Mouse (Mus musculus): ENCODE results near the gene Olfr424. TPM values are rescaled to one million over a fixed set of nuclear protein-coding genes. Genes with fewer than 3 reads are reported as not detected.

Gene Olfr424
- 0.11 TPM in 1 of 2 replicates, not detected in the other for polyA plus RNA-seq (2015; fragmentation: Nextera tagmentation; extraction: Ambion mirVana)

DNA sequence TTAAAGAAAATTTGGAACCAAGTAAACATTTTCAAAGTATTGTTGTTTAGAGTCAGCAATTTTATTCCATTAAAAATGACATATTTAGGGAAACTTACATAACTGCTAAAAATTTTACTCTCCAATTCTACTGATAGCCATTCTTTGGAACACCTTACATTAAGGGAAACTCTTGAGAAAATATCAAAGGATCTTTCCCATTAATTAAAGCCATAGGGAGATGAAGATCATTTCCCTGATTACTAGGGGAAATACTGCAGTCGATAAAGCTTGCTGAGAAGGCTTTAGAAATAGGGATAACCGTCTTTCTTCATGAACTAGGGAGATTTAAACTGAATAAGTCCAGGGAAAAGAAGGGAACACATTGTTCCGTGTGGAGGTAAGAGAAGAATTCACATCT, at the start of gene Olfr424:
Gene Olfr424 (plus strand): TSS at position 301 of the 400 bp plus-strand sequence.
- ATAC-seq (ENCODE audit: low FRiP score, low TSS enrichment): no peak
- no peak within 1 kb of the TSS for H3K27ac ChIP-seq (replicated peaks)
- no peak within 1 kb of the TSS for H3K4me3 ChIP-seq (ENCODE audit: low read depth, low read length)
- WGBS: 71% methylated on average over 3 of the region's 3 CpGs
- TF ChIP-seq EP300 (optimal IDR thresholded peaks at IDR 0.05) (no peak), CTCF (IDR thresholded peaks at IDR 0.05; ENCODE audit: low read depth) (no peak)
- H3K9ac ChIP-seq (ENCODE audit: low read length): no peak within 1 kb of the TSS
- no peaks in the 10 kb centered on the region for H3K4me1 ChIP-seq (replicated peaks; ENCODE audit: control insufficient read depth, insufficient read depth)
- no peaks in the 10 kb centered on the region for H3K9me3 ChIP-seq (ENCODE audit: control insufficient read depth, low read length)
- no peaks in the 10 kb centered on the region for H3K27me3 ChIP-seq (ENCODE audit: control insufficient read depth, insufficient read depth, low read length)
- H3K4me2 ChIP-seq (replicated peaks; ENCODE audit: low read depth): no peak within 1 kb of the TSS
- no peak for DNase-seq (ENCODE audit: low spot score)
- H3K36me3 ChIP-seq (ENCODE audit: control insufficient read depth, insufficient read depth, low read length): no peaks in the 10 kb centered on the region

GRCm38 (mm10) chr1:174084031-174084430, 47.3 kb upstream of the Olfr424 start, which contains the start of gene Olfr429:
Gene Olfr429 (plus strand): TSS chr1:174084331.
- no peak within 1 kb of the TSS for H3K4me2 ChIP-seq (replicated peaks; ENCODE audit: low read depth)
- no peak within 1 kb of the TSS for H3K27ac ChIP-seq (replicated peaks)
- ATAC-seq (ENCODE audit: low FRiP score, low TSS enrichment): no peak
- H3K27me3 ChIP-seq (ENCODE audit: control insufficient read depth, insufficient read depth, low read length): no peaks in the 10 kb centered on the region
- no peak for DNase-seq (ENCODE audit: low spot score)
- no peak within 1 kb of the TSS for H3K9ac ChIP-seq (ENCODE audit: low read length)
- WGBS: 90% methylated on average over 2 of the region's 2 CpGs
- no peak within 1 kb of the TSS for H3K4me3 ChIP-seq (ENCODE audit: low read depth, low read length)
- TF ChIP-seq CTCF (IDR thresholded peaks at IDR 0.05; ENCODE audit: low read depth) (no peak), EP300 (optimal IDR thresholded peaks at IDR 0.05) (no peak)
- H3K9me3 ChIP-seq (ENCODE audit: control insufficient read depth, low read length): no peaks in the 10 kb centered on the region
- no peaks in the 10 kb centered on the region for H3K4me1 ChIP-seq (replicated peaks; ENCODE audit: control insufficient read depth, insufficient read depth)
- no peaks in the 10 kb centered on the region for H3K36me3 ChIP-seq (ENCODE audit: control insufficient read depth, insufficient read depth, low read length)

- Histone ChIP-seq H3K27me3 (ENCODE audit: control insufficient read depth, insufficient read depth, low read length) (no peaks in the 10 kb centered on the region), H3K9ac (ENCODE audit: low read length) (no peak within 1 kb of the TSS), H3K36me3 (ENCODE audit: control insufficient read depth, insufficient read depth, low read length) (no peaks in the 10 kb centered on the region), H3K9me3 (ENCODE audit: control insufficient read depth, low read length) (no peaks in the 10 kb centered on the region), H3K4me3 (ENCODE audit: low read depth, low read length) (no peak within 1 kb of the TSS), H3K4me2 (replicated peaks; ENCODE audit: low read depth) (no peak within 1 kb of the TSS), H3K4me1 (replicated peaks; ENCODE audit: control insufficient read depth, insufficient read depth) (no peaks in the 10 kb centered on the region), H3K27ac (replicated peaks) (no peak within 1 kb of the TSS)
- DNase-seq (ENCODE audit: low spot score) (no peak), ATAC-seq (ENCODE audit: low FRiP score, low TSS enrichment) (no peak)
- TF ChIP-seq EP300 (optimal IDR thresholded peaks at IDR 0.05): no peak
- TF ChIP-seq CTCF (IDR thresholded peaks at IDR 0.05; ENCODE audit: low read depth): no peak
- 88% methylated on average over 1 of the region's 1 CpGs for WGBS
Measured at GRCm38 (mm10) chr1:174096591-174096990, 34.7 kb upstream of the Olfr424 start, which contains the start of gene Olfr427. Gene Olfr427 (plus strand): TSS chr1:174096891.

- Histone ChIP-seq H3K9ac (ENCODE audit: low read length) (no peak overlapping the region), H3K27me3 (ENCODE audit: control insufficient read depth, insufficient read depth, low read length) (no peaks in the 10 kb centered on the region), H3K27ac (replicated peaks) (no peak overlapping the region), H3K36me3 (ENCODE audit: control insufficient read depth, insufficient read depth, low read length) (no peaks in the 10 kb centered on the region), H3K9me3 (ENCODE audit: control insufficient read depth, low read length) (no peaks in the 10 kb centered on the region), H3K4me1 (replicated peaks; ENCODE audit: control insufficient read depth, insufficient read depth) (no peaks in the 10 kb centered on the region), H3K4me2 (replicated peaks; ENCODE audit: low read depth) (no peak overlapping the region), H3K4me3 (ENCODE audit: low read depth, low read length) (no peak overlapping the region)
- 52% methylated on average over 2 of the region's 2 CpGs for WGBS
- DNase-seq (ENCODE audit: low spot score): no peak
- TF ChIP-seq CTCF (IDR thresholded peaks at IDR 0.05; ENCODE audit: low read depth): peak; percentile 60
- TF ChIP-seq EP300 (optimal IDR thresholded peaks at IDR 0.05): no peak
- ATAC-seq (ENCODE audit: low FRiP score, low TSS enrichment): no peak
Measured at GRCm38 (mm10) chr1:174103735-174104134, 27.6 kb upstream of the Olfr424 start.

DNA sequence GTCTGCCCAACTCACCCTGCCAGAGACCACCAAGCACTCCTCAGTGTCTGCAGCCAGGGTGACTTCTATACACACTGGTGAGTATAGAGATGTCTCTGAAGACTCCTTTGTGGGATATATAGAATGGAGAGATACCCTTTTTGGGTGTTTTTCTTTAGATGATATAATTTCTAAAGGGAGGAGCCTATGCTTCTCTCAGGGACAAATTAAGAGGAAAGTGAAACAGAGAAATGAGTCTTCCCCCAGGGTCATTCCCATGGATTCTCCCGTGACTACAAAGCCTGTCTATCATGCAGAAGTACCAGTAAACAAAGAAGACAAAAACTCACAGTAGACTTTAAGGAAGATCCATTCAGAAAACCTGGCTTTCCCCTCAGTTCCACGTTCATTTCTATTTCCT, 10.3 kb upstream of the Olfr424 start, which contains the start of gene Olfr231:
Gene Olfr231 (minus strand): TSS at position 101 of the 400 bp plus-strand sequence.
- H3K4me3 ChIP-seq (ENCODE audit: low read depth, low read length): no peak within 1 kb of the TSS
- H3K9me3 ChIP-seq (ENCODE audit: control insufficient read depth, low read length): no peaks in the 10 kb centered on the region
- TF ChIP-seq CTCF (IDR thresholded peaks at IDR 0.05; ENCODE audit: low read depth) (no peak), EP300 (optimal IDR thresholded peaks at IDR 0.05) (no peak)
- no peak within 1 kb of the TSS for H3K9ac ChIP-seq (ENCODE audit: low read length)
- H3K4me1 ChIP-seq (replicated peaks; ENCODE audit: control insufficient read depth, insufficient read depth): no peaks in the 10 kb centered on the region
- H3K27ac ChIP-seq (replicated peaks): no peak within 1 kb of the TSS
- H3K36me3 ChIP-seq (ENCODE audit: control insufficient read depth, insufficient read depth, low read length): no peaks in the 10 kb centered on the region
- 49% methylated on average over 2 of the region's 2 CpGs for WGBS
- no peak within 1 kb of the TSS for H3K4me2 ChIP-seq (replicated peaks; ENCODE audit: low read depth)
- H3K27me3 ChIP-seq (ENCODE audit: control insufficient read depth, insufficient read depth, low read length): no peaks in the 10 kb centered on the region
- no peak for ATAC-seq (ENCODE audit: low FRiP score, low TSS enrichment)
- no peak for DNase-seq (ENCODE audit: low spot score)

- H3K4me1 ChIP-seq (replicated peaks; ENCODE audit: control insufficient read depth, insufficient read depth): no peaks in the 10 kb centered on the region
- ATAC-seq (ENCODE audit: low FRiP score, low TSS enrichment) (no peak), DNase-seq (ENCODE audit: low spot score) (no peak)
- H3K27me3 ChIP-seq (ENCODE audit: control insufficient read depth, insufficient read depth, low read length): no peaks in the 10 kb centered on the region
- H3K36me3 ChIP-seq (ENCODE audit: control insufficient read depth, insufficient read depth, low read length): no peaks in the 10 kb centered on the region
- 71% methylated on average over 3 of the region's 3 CpGs for WGBS
- TF ChIP-seq CTCF (IDR thresholded peaks at IDR 0.05; ENCODE audit: low read depth): no peak
- TF ChIP-seq EP300 (optimal IDR thresholded peaks at IDR 0.05): no peak
- H3K9me3 ChIP-seq (ENCODE audit: control insufficient read depth, low read length): no peaks in the 10 kb centered on the region
- H3K9ac ChIP-seq (ENCODE audit: low read length): no peak overlapping the region
- no peak overlapping the region for H3K4me2 ChIP-seq (replicated peaks; ENCODE audit: low read depth)
- H3K27ac ChIP-seq (replicated peaks): no peak overlapping the region
- H3K4me3 ChIP-seq (ENCODE audit: low read depth, low read length): no peak overlapping the region
Measured at GRCm38 (mm10) chr1:174131999-174132398, 682 bp downstream of the Olfr424 start.
